Mouse (Mus musculus): ENCODE results near the gene Nlgn2.

DNA sequence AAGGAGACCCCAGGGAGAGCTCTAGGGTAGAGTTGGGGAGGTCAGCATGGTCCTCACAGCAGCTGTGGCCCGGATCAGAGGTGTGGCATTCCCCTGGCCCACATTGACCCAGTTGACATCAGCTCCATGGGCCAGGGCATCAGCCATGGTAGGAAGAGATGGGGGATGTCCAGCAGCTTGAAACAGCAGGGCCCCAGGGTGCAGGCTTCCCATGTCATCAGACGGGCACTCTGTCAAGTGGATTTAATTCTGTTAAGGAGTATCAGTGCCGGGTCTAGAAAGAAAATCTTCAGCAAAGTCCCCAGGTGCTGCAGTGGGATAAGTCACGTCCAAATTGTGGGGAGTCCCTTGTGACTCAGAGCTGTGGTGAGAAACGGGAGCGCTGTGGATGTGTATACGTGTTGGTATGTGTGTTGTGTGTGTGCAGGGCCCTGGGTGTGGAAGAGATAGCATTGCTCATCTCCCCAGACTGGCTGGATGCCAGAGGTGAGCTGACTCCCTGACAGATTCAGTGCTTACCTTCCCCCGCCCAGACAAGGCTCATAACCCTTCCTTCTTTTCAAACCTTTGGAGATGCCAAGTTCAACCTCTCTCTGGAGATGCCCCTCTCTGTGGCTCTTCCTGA, 46.1 kb upstream of the Nlgn2 start:
- no peak for TF ChIP-seq CTCF (IDR thresholded peaks at IDR 0.05; ENCODE audit: low read depth, low read length)
- TF ChIP-seq POLR2A (IDR thresholded peaks at IDR 0.05; ENCODE audit: borderline replicate concordance, low read depth, low read length) = no peak
